Mouse (Mus musculus) CH12.LX (cell line): ENCODE data around the gene Lima1.

Experiments
- CHD1 ChIP-seq: IDR thresholded peaks from 2 replicates; pipeline ENCODE4 v1.6.1; 2012; ENCODE audit warnings: low read depth, low read length, improper control_type of control experiment, inconsistent platforms
- CHD2 ChIP-seq: IDR thresholded peaks from 2 replicates; pipeline ENCODE4 v1.6.1; 2011; ENCODE audit warnings: low read length, improper control_type of control experiment
- CTCF ChIP-seq, 2 experiments: IDR thresholded peaks in 1 of 2; conservative IDR thresholded peaks in 1 of 2; 2 replicates each; pipeline ENCODE4 v1.5.1; 2011 to 2012; ENCODE audit warnings: low read depth in 2 of 2, low read length in 2 of 2, improper control_type of control experiment in 1 of 2, inconsistent platforms in 1 of 2, mild to moderate bottlenecking in 1 of 2, moderate library complexity in 1 of 2
- EP300 ChIP-seq: IDR thresholded peaks from 2 replicates; pipeline ENCODE4 v1.6.1; 2011; ENCODE audit warnings: low read length, improper control_type of control experiment
- JUND ChIP-seq: conservative IDR thresholded peaks from 2 replicates; pipeline ENCODE4 v1.6.1; 2011; ENCODE audit warnings: low read depth, low read length, improper control_type of control experiment
- MEF2A ChIP-seq: IDR thresholded peaks from 2 replicates; pipeline ENCODE4 v1.6.1; 2014; ENCODE audit warnings: low read depth, mild to moderate bottlenecking, inconsistent platforms, low read length, improper control_type of control experiment, borderline replicate concordance
- POLR2A ChIP-seq: IDR thresholded peaks from 2 replicates; pipeline ENCODE4 v1.6.1; 2011; ENCODE audit warnings: low read depth, mild to moderate bottlenecking, improper control_type of control experiment, low read length
- TBP ChIP-seq: conservative IDR thresholded peaks from 2 replicates; pipeline ENCODE4 v1.6.1; 2011; ENCODE audit warnings: low read depth, low read length, improper control_type of control experiment
- UBTF ChIP-seq: IDR thresholded peaks from 2 replicates; pipeline ENCODE4 v1.6.1; 2012; ENCODE audit warnings: low read depth, mild to moderate bottlenecking, inconsistent platforms, low read length, improper control_type of control experiment, moderate library complexity
- USF2 ChIP-seq: conservative IDR thresholded peaks from 2 replicates; pipeline ENCODE4 v1.6.1; 2011; ENCODE audit warnings: low read depth, low read length, improper control_type of control experiment
- ZNF384 ChIP-seq: IDR thresholded peaks from 2 replicates; pipeline ENCODE4 v1.6.1; 2012; ENCODE audit warnings: low read depth, low read length, improper control_type of control experiment, inconsistent platforms

GRCm38 (mm10) chr15:99831535-99831934 lies 43.7 kb downstream of the Lima1 start:
- TF ChIP-seq UBTF = no peak
- TF ChIP-seq TBP = no peak
- no peak for TF ChIP-seq MEF2A
- TF ChIP-seq CTCF (conservative IDR thresholded peaks at IDR 0.05 in 1 of 2, IDR thresholded peaks at IDR 0.05 in 1 of 2; ENCODE audit: low read depth in 2 of 2, low read length in 2 of 2) = no peak
- TF ChIP-seq POLR2A = no peak
- TF ChIP-seq CHD1 = no peak
- TF ChIP-seq ZNF384 = no peak
- no peak for TF ChIP-seq JUND
- TF ChIP-seq EP300 = no peak
- no peak for TF ChIP-seq CHD2
- TF ChIP-seq USF2 = no peak
